Mouse (Mus musculus) erythroid progenitor cell, adult 5-6 weeks (primary cell): ENCODE results near the gene Flt3l. TPM values are rescaled to one million over a fixed set of nuclear protein-coding genes. Genes with fewer than 3 reads are reported as not detected.

Experiments
- ATAC-seq: replicated peaks from 2 replicates; pipeline ENCODE4 v1.8.0; 2016; ENCODE audit warnings: moderate number of reproducible peaks, mild to moderate bottlenecking, moderate TSS enrichment, inconsistent platforms; ENCODE audit not compliant: poor library complexity, low FRiP score, severe bottlenecking
- total RNA-seq, 2 experiments: library from RNA; stranded (forward) in 1 of 2; stranded (reverse) in 1 of 2; fragments of 150-400 nt in 1 of 2; fragments of 186-747, 209-891 nt in 1 of 2; gene quantifications; 2 replicates each; pipeline versions ENCODE4 v1.2.3 to v1.2.4; 2015 to 2017; ENCODE audit warnings: low replicate concordance in 2 of 2

The Flt3l gene
- total RNA-seq, 2 experiments from 2014 or later, result 0.23 to 17.2 TPM

GRCm38 (mm10) chr7:45147899-45148298 lies 11.7 kb upstream of the Flt3l start:
- no peak for ATAC-seq

- no peak for ATAC-seq
Measured at GRCm38 (mm10) chr7:45147267-45147666, 11.0 kb upstream of the Flt3l start.

GRCm38 (mm10) chr7:45145460-45145859 lies 9.2 kb upstream of the Flt3l start:
- ATAC-seq, result no peak

- no peak for ATAC-seq
Measured at GRCm38 (mm10) chr7:45144368-45145174, 8.3 kb upstream of the Flt3l start.

- ATAC-seq, result no peak
Measured at GRCm38 (mm10) chr7:45141914-45142313, 5.7 kb upstream of the Flt3l start.

- ATAC-seq, result no peak
Measured at GRCm38 (mm10) chr7:45141319-45141718, 5.1 kb upstream of the Flt3l start.

GRCm38 (mm10) chr7:45139904-45140723 lies 3.9 kb upstream of the Flt3l start:
- ATAC-seq, result no peak

GRCm38 (mm10) chr7:45138403-45138802 lies 2.2 kb upstream of the Flt3l start:
- no peak for ATAC-seq

GRCm38 (mm10) chr7:45137171-45138006 lies 1.2 kb upstream of the Flt3l start:
- no peak for ATAC-seq

- 0 out of 2 replicates have a peak, but pooled peaks have one; percentile 1 for ATAC-seq
Measured at GRCm38 (mm10) chr7:45135370-45135769, 862 bp downstream of the Flt3l start.

- ATAC-seq, result peak; percentile 41
Measured at GRCm38 (mm10) chr7:45134544-45135026, 1.6 kb downstream of the Flt3l start.

- no peak for ATAC-seq
Measured at GRCm38 (mm10) chr7:45133446-45134159, 2.6 kb downstream of the Flt3l start.

GRCm38 (mm10) chr7:45131850-45132249 lies 4.4 kb downstream of the Flt3l start:
- ATAC-seq, result no peak

GRCm38 (mm10) chr7:45129776-45130512 lies 6.3 kb downstream of the Flt3l start:
- ATAC-seq, result no peak

- peak; percentile 9 for ATAC-seq
Measured at GRCm38 (mm10) chr7:45129318-45129717, 6.9 kb downstream of the Flt3l start.

- peak; percentile 81 for ATAC-seq
Measured at GRCm38 (mm10) chr7:45128624-45129246, 7.5 kb downstream of the Flt3l start, which contains the start of gene Rpl13a. TSS of gene Rpl13a (minus strand) at chr7:45128761.

GRCm38 (mm10) chr7:45127700-45128224 lies 8.5 kb downstream of the Flt3l start:
- no peak for ATAC-seq
